Mouse (Mus musculus) heart, embryonic 12.5 days (tissue): Measurements from ENCODE around the gene Rab40c. TPM values are rescaled to one million over a fixed set of nuclear protein-coding genes. Genes with fewer than 3 reads are reported as not detected.

Experiments used
- ATAC-seq: fragments of 200-750 bp; cut with Nextera tagmentation; 2 replicates; pipeline ENCODE4 v1.8.0; 2017; ENCODE audit warnings: moderate TSS enrichment, moderate library complexity; ENCODE audit not compliant: insufficient number of reproducible peaks, low FRiP score
- H3K27ac ChIP-seq: fragments of 300-500 bp; sonication (generic); 2 replicates; pipeline ENCODE4 v1.5.1; 2016; ENCODE audit warnings: mild to moderate bottlenecking, moderate library complexity; ENCODE audit not compliant: poor library complexity, severe bottlenecking
- H3K27me3 ChIP-seq: fragments of 300-500 bp; sonication (generic); replicated peaks from 2 replicates; pipeline ENCODE4 v1.6.1; 2016; ENCODE audit warnings: mild to moderate bottlenecking, moderate library complexity
- H3K36me3 ChIP-seq: fragments of 300-500 bp; sonication (generic); 2 replicates; pipeline ENCODE4 v1.6.1; 2016; ENCODE audit warnings: mild to moderate bottlenecking, moderate library complexity
- H3K4me1 ChIP-seq: fragments of 300-500 bp; sonication (generic); replicated peaks from 2 replicates; pipeline ENCODE4 v1.6.1; 2016; ENCODE audit warnings: mild to moderate bottlenecking
- H3K4me2 ChIP-seq: fragments of 300-500 bp; sonication (generic); 2 replicates; pipeline ENCODE4 v1.6.1; 2016; ENCODE audit warnings: mild to moderate bottlenecking, moderate library complexity
- H3K4me3 ChIP-seq: fragments of 300-500 bp; sonication (generic); 2 replicates; pipeline ENCODE4 v1.5.1; 2016; ENCODE audit warnings: mild to moderate bottlenecking
- H3K9ac ChIP-seq: fragments of 300-500 bp; sonication (generic); 2 replicates; pipeline ENCODE4 v1.6.1; 2016; ENCODE audit warnings: mild to moderate bottlenecking, moderate library complexity
- H3K9me3 ChIP-seq: fragments of 300-500 bp; sonication (generic); replicated peaks from 2 replicates; pipeline ENCODE4 v1.6.1; 2016; ENCODE audit warnings: mild to moderate bottlenecking, moderate library complexity
- WGBS: fragments of 180-500 bp; shearing (Covaris S2); methylation state at CpG from one replicate; pipeline ENCODE4 v1.1.7; 2016; 5-methylcytosine and 5-hydroxymethylcytosine counted together
- polyA plus RNA-seq: library from polyadenylated mRNA; unstranded; fragments of >200 nt; fragmentation: Nextera tagmentation; extraction: Ambion mirVana; gene quantifications from 2 replicates; pipeline ENCODE4 v1.2.1, GENCODE M21; 2016

Gene Rab40c
- polyA plus RNA-seq, 1 experiment from 2014 or later: 17.1 TPM

DNA sequence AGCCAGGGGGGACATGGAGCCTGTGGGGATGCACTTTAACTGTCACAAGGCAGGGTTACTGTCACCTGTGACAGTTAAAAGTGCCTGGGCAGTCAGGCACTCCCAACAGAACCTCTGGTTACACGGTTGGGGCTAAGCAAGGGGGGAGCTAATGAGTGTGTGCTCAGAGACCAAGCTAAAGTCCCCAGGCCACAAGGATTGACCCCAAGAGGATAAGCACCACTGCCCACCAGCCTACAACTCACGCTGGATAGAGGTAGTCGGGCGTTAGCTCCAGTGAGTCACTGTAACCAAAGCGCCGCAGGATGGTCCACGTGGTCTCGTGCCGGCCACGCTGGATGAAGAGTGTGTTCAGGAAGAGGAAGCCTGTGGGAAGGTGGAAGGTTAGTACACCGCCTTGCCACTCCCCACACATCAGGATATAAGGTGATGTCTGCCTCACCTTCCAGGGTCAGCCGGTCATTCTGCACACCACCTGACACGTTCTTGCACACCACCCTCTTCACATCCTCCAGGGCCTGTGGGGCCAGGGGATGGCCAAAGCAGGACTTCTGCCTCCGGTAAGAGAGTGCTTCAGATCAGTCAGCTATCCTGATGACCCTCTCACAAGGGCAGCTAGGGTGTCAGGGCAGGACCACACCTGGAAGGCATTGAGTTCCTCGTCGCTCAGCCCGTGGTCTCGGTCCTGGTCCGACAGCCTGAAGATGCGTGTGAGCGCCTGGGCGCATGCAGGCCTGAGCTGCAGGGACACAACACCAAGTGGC, 78.2 kb downstream of the Rab40c start, which contains the start of gene Gm20683:
Gene Gm20683 (minus strand): TSS at position 647 of the 764 bp plus-strand sequence.
- Histone ChIP-seq H3K27ac (no peak within 1 kb of the TSS), H3K4me3 (no peak within 1 kb of the TSS), H3K4me2 (no peak within 1 kb of the TSS), H3K4me1 (peaks cover 36% of the 10 kb centered on the region), H3K27me3 (no peaks in the 10 kb centered on the region), H3K9me3 (no peaks in the 10 kb centered on the region), H3K9ac (no peak within 1 kb of the TSS), H3K36me3 (peaks cover 63% of the 10 kb centered on the region)
- WGBS: 92% methylated on average over 22 of the region's 22 CpGs
- ATAC-seq: no peak

DNA sequence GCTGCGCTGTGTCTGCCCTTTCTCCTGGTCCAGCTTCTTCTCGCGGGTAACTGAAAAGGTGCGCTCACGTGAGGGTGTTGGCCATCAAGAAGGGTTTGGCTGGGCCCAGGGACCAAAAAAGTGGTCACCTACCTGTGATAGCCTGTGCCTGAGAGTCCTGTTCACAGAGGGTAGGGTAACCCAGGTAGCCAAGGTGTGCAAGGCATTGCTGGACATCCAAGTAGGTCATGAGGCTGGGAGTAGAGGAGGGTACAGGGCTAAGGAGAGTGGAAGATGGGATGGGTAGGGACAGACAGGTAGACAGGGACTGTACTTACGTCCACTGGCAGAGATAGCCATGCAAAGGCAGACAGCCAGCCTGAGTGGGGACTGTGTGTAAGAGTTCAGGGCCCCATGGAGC, 79.0 kb downstream of the Rab40c start:
- Histone ChIP-seq H3K4me3 (no peak overlapping the region), H3K4me2 (no peak overlapping the region), H3K27me3 (no peaks in the 10 kb centered on the region), H3K4me1 (peaks cover 43% of the 10 kb centered on the region), H3K27ac (no peak overlapping the region), H3K9me3 (no peaks in the 10 kb centered on the region), H3K36me3 (peaks cover 59% of the 10 kb centered on the region), H3K9ac (no peak overlapping the region)
- 92% methylated on average over 6 of the region's 6 CpGs for WGBS
- ATAC-seq: no peak

DNA sequence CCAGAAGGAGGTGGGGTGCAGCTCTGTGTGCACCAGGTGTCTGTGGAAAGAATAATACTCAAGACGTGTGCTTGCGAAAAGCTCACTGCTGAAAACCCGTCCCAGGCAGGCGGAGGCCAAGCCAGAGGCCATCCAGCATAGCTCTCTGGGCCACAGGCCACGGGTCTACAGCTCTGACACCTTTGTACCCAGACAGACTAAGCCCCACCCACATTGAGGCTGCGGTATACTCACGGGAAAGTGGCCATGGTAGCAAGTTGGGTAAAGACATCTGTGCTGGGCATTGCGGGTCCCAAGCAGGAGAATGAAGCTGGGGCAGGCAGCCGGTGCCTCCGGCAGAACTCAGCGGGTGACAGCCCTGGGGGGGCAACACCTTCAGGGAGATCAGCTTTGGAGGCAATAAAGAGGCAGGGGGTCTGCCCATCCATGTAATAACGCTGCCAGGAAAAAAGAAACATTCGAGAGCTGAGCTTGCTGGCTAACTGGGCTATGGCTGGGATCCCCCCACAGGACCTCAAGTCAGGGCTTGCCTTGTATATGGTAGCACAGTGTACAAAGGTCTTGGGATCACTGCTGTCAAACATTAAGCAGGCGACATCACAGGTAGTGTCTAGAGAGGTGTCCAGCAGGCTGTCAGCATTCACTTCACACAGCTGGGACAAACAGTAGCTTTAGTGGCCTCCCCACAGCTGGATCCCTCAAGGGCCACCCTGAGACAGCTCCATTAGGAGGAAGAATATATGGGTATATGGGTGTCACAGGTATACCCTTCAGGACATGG, 79.9 kb downstream of the Rab40c start:
- no peaks in the 10 kb centered on the region for H3K9me3 ChIP-seq
- no peak overlapping the region for H3K4me3 ChIP-seq
- H3K36me3 ChIP-seq: peaks cover 64% of the 10 kb centered on the region
- peaks cover 48% of the 10 kb centered on the region for H3K4me1 ChIP-seq
- H3K9ac ChIP-seq: no peak overlapping the region
- no peak for ATAC-seq
- H3K4me2 ChIP-seq: no peak overlapping the region
- WGBS: 86% methylated on average over 14 of the region's 14 CpGs
- H3K27ac ChIP-seq: no peak overlapping the region
- H3K27me3 ChIP-seq: no peaks in the 10 kb centered on the region

DNA sequence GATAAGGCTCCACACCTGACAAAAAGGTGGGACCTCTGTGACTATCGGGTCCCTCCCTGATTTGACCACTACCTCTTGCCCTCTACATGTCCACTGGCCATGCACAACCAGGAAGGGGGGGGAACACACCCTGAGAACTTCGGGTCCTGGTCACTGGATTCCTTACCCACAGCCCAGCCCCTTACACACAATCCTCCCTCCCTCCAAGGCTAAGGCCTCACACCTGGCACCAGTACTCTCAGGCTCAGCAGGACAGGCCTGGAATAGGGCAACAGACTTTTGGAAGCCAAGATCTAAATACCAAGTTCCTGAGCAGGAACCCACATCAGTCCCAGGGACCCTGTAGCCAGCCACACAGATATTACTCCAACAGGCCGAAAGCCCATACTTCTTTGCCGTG, 80.6 kb downstream of the Rab40c start:
- no peak overlapping the region for H3K27ac ChIP-seq
- 86% methylated on average over 4 of the region's 4 CpGs for WGBS

DNA sequence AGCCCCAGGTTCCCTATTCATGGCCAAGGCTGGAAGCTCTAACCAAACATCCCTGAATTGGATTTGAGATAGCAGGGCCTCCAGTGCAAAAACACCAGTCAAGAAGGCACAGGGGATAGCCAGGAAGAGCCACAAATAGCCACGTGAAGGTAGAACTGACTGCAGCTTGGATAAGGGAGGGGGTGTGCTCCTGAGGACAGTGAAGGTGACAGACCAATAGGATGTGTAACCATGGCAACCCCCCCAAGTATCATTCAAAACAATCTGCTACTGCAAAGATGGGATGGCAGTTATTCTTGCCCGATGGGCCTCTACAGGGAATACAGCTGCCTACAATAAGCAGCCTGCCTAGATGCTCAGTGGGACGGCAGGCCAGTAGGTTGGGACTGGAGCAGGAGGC, 82.0 kb downstream of the Rab40c start:
- Histone ChIP-seq H3K27ac (peak overlapping the region; percentile 71), H3K27me3 (no peaks in the 10 kb centered on the region), H3K4me3 (peak overlapping the region; percentile 46; the same call in 1 of the 2 replicates), H3K4me1 (peaks cover 49% of the 10 kb centered on the region), H3K36me3 (peaks cover 60% of the 10 kb centered on the region), H3K4me2 (peak overlapping the region; percentile 94), H3K9me3 (no peaks in the 10 kb centered on the region), H3K9ac (peak overlapping the region; percentile 72; the same call in 1 of the 2 replicates)
- 32% methylated on average over 3 of the region's 3 CpGs for WGBS
- no peak for ATAC-seq

More for the DNA sequence above, 80.6 kb downstream of the Rab40c start:
- H3K4me2 ChIP-seq: no peak overlapping the region
- H3K9me3 ChIP-seq: no peaks in the 10 kb centered on the region
- H3K9ac ChIP-seq: no peak overlapping the region
- ATAC-seq: no peak
- peaks cover 55% of the 10 kb centered on the region for H3K4me1 ChIP-seq
- H3K4me3 ChIP-seq: no peak overlapping the region
- peaks cover 64% of the 10 kb centered on the region for H3K36me3 ChIP-seq
- H3K27me3 ChIP-seq: no peaks in the 10 kb centered on the region

DNA sequence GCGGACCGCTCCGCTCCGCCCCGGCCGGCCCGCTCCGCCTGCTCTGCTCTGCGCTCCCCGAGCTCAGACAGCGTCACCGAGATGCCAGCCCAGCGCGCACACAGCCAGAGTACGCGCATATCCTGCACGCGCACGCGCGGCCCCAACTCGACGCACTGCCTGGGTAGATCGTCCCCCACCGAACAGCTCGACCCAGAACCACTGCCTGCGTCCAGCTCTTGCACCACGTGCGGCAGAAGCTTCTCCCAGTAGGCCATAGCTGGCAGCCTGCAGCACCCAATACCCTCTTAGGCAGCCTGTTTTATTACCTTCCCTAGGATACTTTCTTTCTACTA, 82.5 kb downstream of the Rab40c start, which contains the start of gene Rhbdl1:
Gene Rhbdl1 (minus strand): TSS at position 220 of the 335 bp plus-strand sequence.
- H3K4me2 ChIP-seq: peak within 1 kb of the TSS; percentile 94
- peaks cover 55% of the 10 kb centered on the region for H3K36me3 ChIP-seq
- ATAC-seq: peak; percentile 10; the same call in 1 of the 2 replicates

DNA sequence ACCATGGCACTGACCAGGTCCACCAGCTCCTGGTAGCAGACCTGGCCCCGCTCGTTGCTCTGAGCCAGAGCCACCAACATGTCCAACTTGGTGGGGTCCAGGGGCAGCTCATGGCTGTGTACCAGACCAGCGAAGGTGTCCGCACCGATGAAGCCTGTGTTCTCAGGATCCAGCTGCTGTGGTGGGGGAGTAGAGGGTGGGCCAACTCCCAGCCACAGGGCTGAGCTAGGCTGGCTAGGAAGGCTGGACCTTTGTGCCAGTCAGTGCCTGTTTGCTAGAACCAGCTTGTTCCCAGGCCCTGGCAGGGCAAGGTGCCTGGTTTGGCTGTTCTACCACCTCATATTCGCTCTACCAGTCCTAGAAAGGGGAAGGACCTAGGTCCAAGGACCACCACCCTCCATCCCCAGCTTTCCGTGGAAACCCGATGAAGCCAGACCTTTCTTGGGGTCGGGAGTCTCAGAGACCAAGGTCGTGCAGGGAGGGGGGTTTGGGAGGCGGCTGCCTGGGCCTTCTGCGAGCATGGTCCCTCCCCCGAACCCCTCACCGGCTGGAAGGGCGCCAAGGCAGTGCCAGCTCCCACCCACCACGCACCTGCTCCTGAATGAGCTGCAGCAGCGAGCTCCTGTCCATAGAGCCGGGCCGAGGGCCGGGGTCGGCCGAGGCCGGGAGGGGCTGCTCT, 83.0 kb downstream of the Rab40c start:
- H3K36me3 ChIP-seq: peaks cover 53% of the 10 kb centered on the region
- ATAC-seq: no peak
- H3K27me3 ChIP-seq: no peaks in the 10 kb centered on the region
- H3K9me3 ChIP-seq: no peaks in the 10 kb centered on the region
- H3K4me1 ChIP-seq: peaks cover 54% of the 10 kb centered on the region
- H3K9ac ChIP-seq: peak overlapping the region; percentile 72
- H3K4me2 ChIP-seq: peak overlapping the region; percentile 94
- WGBS: 23% methylated on average over 23 of the region's 23 CpGs
- peak overlapping the region; percentile 71 for H3K27ac ChIP-seq
- peak overlapping the region; percentile 46 for H3K4me3 ChIP-seq

More for the DNA sequence above, 82.5 kb downstream of the Rab40c start, which contains the start of gene Rhbdl1:
- Histone ChIP-seq H3K4me3 (peak within 1 kb of the TSS; percentile 46), H3K4me1 (peaks cover 49% of the 10 kb centered on the region), H3K9me3 (no peaks in the 10 kb centered on the region), H3K27me3 (no peaks in the 10 kb centered on the region), H3K27ac (peak within 1 kb of the TSS; percentile 71), H3K9ac (peak within 1 kb of the TSS; percentile 72)
- 3% methylated on average over 29 of the region's 29 CpGs for WGBS

DNA sequence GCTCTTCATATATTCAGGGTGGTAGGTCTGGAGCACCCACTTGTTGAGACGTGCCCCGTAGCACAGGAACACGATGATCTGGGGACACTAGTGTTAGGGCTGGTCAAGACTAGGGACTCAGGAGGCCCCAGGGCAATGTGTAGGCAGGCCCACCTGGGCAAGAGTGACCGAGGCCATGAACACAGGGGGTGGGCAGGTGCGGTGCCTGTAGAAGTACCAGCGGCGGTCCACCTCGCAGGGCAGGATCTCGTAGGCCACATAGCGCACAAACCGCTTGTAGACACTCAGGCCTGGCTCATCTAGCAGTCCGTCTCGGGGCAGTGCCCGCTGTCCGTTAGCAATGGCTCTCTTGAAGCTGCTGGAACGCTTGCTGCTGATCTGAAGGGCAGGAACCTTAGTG, 83.7 kb downstream of the Rab40c start:
- Histone ChIP-seq H3K9me3 (no peaks in the 10 kb centered on the region), H3K27ac (no peak overlapping the region), H3K4me2 (peak overlapping the region; percentile 94), H3K4me3 (0 out of 2 replicates have a peak overlapping the region, but pooled peaks have one; percentile 46), H3K4me1 (peaks cover 62% of the 10 kb centered on the region), H3K27me3 (no peaks in the 10 kb centered on the region), H3K9ac (peak overlapping the region; percentile 72), H3K36me3 (peaks cover 53% of the 10 kb centered on the region)
- no peak for ATAC-seq
- 95% methylated on average over 16 of the region's 16 CpGs for WGBS

DNA sequence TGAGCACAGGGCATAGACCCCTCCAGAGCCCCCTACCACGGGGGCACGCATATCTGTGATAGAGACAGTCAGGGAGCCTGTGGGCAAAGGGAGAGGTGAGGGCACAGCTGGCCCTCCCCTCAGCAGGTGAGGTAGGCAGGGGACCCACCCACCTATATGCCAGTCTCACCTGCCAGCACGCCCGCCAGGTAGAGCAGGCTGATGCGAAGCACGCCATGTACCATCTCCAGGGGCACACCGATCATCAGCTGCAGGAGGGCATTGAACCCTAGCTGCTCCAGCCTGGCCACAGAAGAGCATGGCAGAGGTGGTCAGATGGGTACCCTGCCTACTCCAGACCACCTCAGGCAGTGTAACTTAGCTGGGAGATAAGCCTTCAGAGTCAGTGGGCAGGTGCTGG, 84.2 kb downstream of the Rab40c start:
- Histone ChIP-seq H3K27me3 (no peaks in the 10 kb centered on the region), H3K9me3 (no peaks in the 10 kb centered on the region), H3K36me3 (peaks cover 53% of the 10 kb centered on the region), H3K4me1 (peaks cover 67% of the 10 kb centered on the region), H3K27ac (no peak overlapping the region), H3K9ac (peak overlapping the region; percentile 81; the same call in 1 of the 2 replicates), H3K4me2 (peak overlapping the region; percentile 94), H3K4me3 (peak overlapping the region; percentile 71; the same call in 1 of the 2 replicates)
- no peak for ATAC-seq
- 92% methylated on average over 7 of the region's 7 CpGs for WGBS

DNA sequence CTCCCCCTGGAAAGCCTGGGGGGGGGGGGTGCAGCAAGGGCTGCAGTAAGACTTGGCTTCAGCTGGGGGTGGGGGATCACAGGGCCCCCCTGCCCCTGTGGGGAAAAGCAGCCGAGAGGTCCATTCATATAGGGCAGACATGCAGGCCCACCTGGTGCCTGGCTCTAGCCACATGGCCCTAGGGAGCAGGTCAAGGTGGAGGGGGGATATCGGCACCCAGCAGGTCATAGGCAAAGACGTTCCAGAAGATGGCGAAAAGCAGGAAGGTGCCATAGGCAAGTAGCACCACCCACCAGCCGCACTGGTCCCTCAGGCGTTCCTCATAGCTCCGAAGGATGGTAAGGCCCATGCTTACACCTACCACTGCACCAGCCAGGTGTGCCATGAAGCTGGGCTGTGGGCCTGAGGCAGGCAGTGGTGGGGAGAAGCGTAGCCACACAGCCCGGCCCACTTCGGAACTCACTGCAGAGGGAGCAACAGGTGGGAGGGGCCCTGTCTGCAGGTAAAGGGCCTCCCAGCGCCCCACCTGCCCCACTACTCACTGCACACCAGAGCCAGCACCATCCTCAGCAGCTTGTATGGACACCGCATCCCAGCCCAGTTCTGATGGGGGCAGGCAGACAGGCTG, 84.8 kb downstream of the Rab40c start:
- no peak for ATAC-seq
- Histone ChIP-seq H3K36me3 (peaks cover 53% of the 10 kb centered on the region), H3K4me3 (peak overlapping the region; percentile 71), H3K4me2 (peak overlapping the region; percentile 94), H3K27ac (peak overlapping the region; percentile 98), H3K9me3 (no peaks in the 10 kb centered on the region), H3K4me1 (peaks cover 73% of the 10 kb centered on the region), H3K9ac (peak overlapping the region; percentile 81), H3K27me3 (no peaks in the 10 kb centered on the region)
- 90% methylated on average over 12 of the region's 12 CpGs for WGBS
